24 mouse cellular contexts compared by ENCODE assay signal in genomic region chr5:147868674-147869073, GRCm38 (mm10). TPM values are rescaled to one million over a fixed set of nuclear protein-coding genes. Genes with fewer than 3 reads are reported as not detected.
DNase-seq lines count a peak whose midpoint lies in the region; ATAC-seq and TF ChIP-seq lines count a peak whose summit lies in the region.
"Had no signal": no experiment of that assay in that cellular context is flagged by ENCODE, and none has a peak within 500 bp of the region (broad histone marks: within the 10 kb centered on the region; RNA-seq: fewer than 3 reads in every experiment).

No protein-coding gene starts in this region.

- H3K36me3 ChIP-seq in intestine, postnatal 0 days (ENCODE audit: control insufficient read depth, insufficient read depth), result peaks cover 79% of the 10 kb centered on the region
- H3K36me3 ChIP-seq in intestine, embryonic 15.5 days, result peaks cover 24% of the 10 kb centered on the region
- H3K36me3 ChIP-seq in liver, postnatal 0 days (replicated peaks; ENCODE audit: insufficient read depth, low read length), result peaks cover 67% of the 10 kb centered on the region
- H3K36me3 ChIP-seq in liver, embryonic 12.5 days, result peaks cover 100% of the 10 kb centered on the region
- H3K36me3 ChIP-seq in ES-Bruce4 (ENCODE audit: control insufficient read depth, insufficient read depth, low read length, poor library complexity, severe bottlenecking), result peaks cover 32% of the 10 kb centered on the region

- TF ChIP-seq POLR2A in ES-Bruce4 (IDR thresholded peaks at IDR 0.05; ENCODE audit: insufficient read depth, low read length), result no peak
- TF ChIP-seq POLR2A in brain, embryonic 14.5 days (IDR thresholded peaks at IDR 0.05; ENCODE audit: borderline replicate concordance, extremely low read depth, insufficient read depth, insufficient read length, poor library complexity, severe bottlenecking), result no peak

- no peak for TF ChIP-seq EP300 in liver, postnatal 0 days (IDR thresholded peaks at IDR 0.05; ENCODE audit: low read depth)
- no peak for TF ChIP-seq EP300 in ES-Bruce4 (IDR thresholded peaks at IDR 0.05; ENCODE audit: insufficient read depth, low read depth, low read length)

- no peak overlapping the region for H3K9ac ChIP-seq in intestine, postnatal 0 days (ENCODE audit: low read depth, low read length)
- no peak overlapping the region for H3K9ac ChIP-seq in intestine, embryonic 15.5 days
- no peak overlapping the region for H3K9ac ChIP-seq in liver, postnatal 0 days (replicated peaks)
- H3K9ac ChIP-seq in liver, embryonic 12.5 days, result no peak overlapping the region
- no peak overlapping the region for H3K9ac ChIP-seq in ES-Bruce4 (ENCODE audit: low read depth, poor library complexity, severe bottlenecking)
- H3K9ac ChIP-seq: heart, embryonic 15.5 days; neural tube, embryonic 12.5 days; stomach, embryonic 15.5 days had no signal

- H3K4me1 ChIP-seq in intestine, postnatal 0 days (replicated peaks; ENCODE audit: control insufficient read depth, insufficient read depth, low read length), result no peaks in the 10 kb centered on the region; the same call in 1 of the 2 replicates
- 0 out of 2 replicates have a peak, but pooled peaks cover 4% of the 10 kb centered on the region for H3K4me1 ChIP-seq in intestine, embryonic 15.5 days (replicated peaks)
- H3K4me1 ChIP-seq in liver, postnatal 0 days (ENCODE audit: insufficient read depth), result no peaks in the 10 kb centered on the region
- peaks cover 24% of the 10 kb centered on the region; the same call in 1 of the 2 replicates for H3K4me1 ChIP-seq in liver, embryonic 12.5 days
- H3K4me1 ChIP-seq in ES-Bruce4 (ENCODE audit: control insufficient read depth, insufficient read depth, low read length), result peaks cover 8% of the 10 kb centered on the region
- H3K4me1 ChIP-seq: embryonic facial prominence, embryonic 10.5 days; heart, embryonic 15.5 days; neural tube, embryonic 12.5 days; stomach, embryonic 15.5 days had no signal

- peak; percentile 51 for TF ChIP-seq CTCF in intestine, postnatal 0 days (IDR thresholded peaks at IDR 0.05; ENCODE audit: low read depth)
- peak; percentile 53 for TF ChIP-seq CTCF in liver, postnatal 0 days (IDR thresholded peaks at IDR 0.05; ENCODE audit: low read depth)
- TF ChIP-seq CTCF in ES-Bruce4 (IDR thresholded peaks at IDR 0.05; ENCODE audit: low read depth, low read length), result no peak
- peak; percentile 13; the same call in 1 of the 2 replicates for TF ChIP-seq CTCF in brain, embryonic 14.5 days (IDR thresholded peaks at IDR 0.05; ENCODE audit: borderline replicate concordance, extremely low read depth, insufficient read depth, insufficient read length)

- no peak overlapping the region for H3K27ac ChIP-seq in intestine, postnatal 0 days (ENCODE audit: low read depth, low read length)
- no peak overlapping the region for H3K27ac ChIP-seq in intestine, embryonic 15.5 days
- no peak overlapping the region for H3K27ac ChIP-seq in liver, postnatal 0 days (ENCODE audit: low read depth)
- no peak overlapping the region for H3K27ac ChIP-seq in liver, embryonic 12.5 days
- peak overlapping the region; percentile 81; the same call in 1 of the 2 replicates for H3K27ac ChIP-seq in ES-Bruce4 (ENCODE audit: insufficient read depth, low read length)
- H3K27ac ChIP-seq: embryonic facial prominence, embryonic 10.5 days; heart, embryonic 15.5 days; neural tube, embryonic 12.5 days; stomach, embryonic 15.5 days had no signal

- no peak for DNase-seq in liver, postnatal 0 days
- DNase-seq in brain, embryonic 14.5 days (ENCODE audit: low read depth), result no peak
- DNase-seq in testis, postnatal 14 days (ENCODE audit: low spot score), result no peak
- DNase-seq: adrenal gland, postnatal 25 days; cerebellum, adult 11-12 months; cerebellum, postnatal 10 days; gastrocnemius, postnatal 36 days; kidney, adult 18-20 months; kidney, postnatal 25 days; lung, postnatal 36 days; midbrain, embryonic 14.5 days; retina, postnatal 1 day; right cerebral cortex, postnatal 4 days; thymus, adult 2 months had no signal

- H3K27me3 ChIP-seq in intestine, postnatal 0 days (replicated peaks; ENCODE audit: control insufficient read depth, insufficient read depth, low read length), result no peaks in the 10 kb centered on the region
- no peaks in the 10 kb centered on the region for H3K27me3 ChIP-seq in intestine, embryonic 15.5 days (replicated peaks)
- no peaks in the 10 kb centered on the region for H3K27me3 ChIP-seq in liver, postnatal 0 days (ENCODE audit: insufficient read depth, low read length)
- no peaks in the 10 kb centered on the region for H3K27me3 ChIP-seq in liver, embryonic 12.5 days (replicated peaks)
- no peaks in the 10 kb centered on the region for H3K27me3 ChIP-seq in ES-Bruce4 (ENCODE audit: control insufficient read depth, insufficient read depth, low read length, poor library complexity, severe bottlenecking)
- H3K27me3 ChIP-seq: heart, embryonic 15.5 days; megakaryocyte, embryonic 14.5 days; neural tube, embryonic 12.5 days; stomach, embryonic 15.5 days had no signal

- no peak overlapping the region for H3K4me2 ChIP-seq in intestine, postnatal 0 days (replicated peaks; ENCODE audit: low read depth)
- H3K4me2 ChIP-seq in intestine, embryonic 15.5 days (replicated peaks), result no peak overlapping the region
- no peak overlapping the region for H3K4me2 ChIP-seq in liver, postnatal 0 days (ENCODE audit: low read depth, low read length)
- no peak overlapping the region for H3K4me2 ChIP-seq in liver, embryonic 12.5 days
- H3K4me2 ChIP-seq: heart, embryonic 15.5 days; neural tube, embryonic 12.5 days; stomach, embryonic 15.5 days had no signal

- no peak overlapping the region for H3K4me3 ChIP-seq in intestine, postnatal 0 days (ENCODE audit: low read depth, low read length)
- H3K4me3 ChIP-seq in intestine, embryonic 15.5 days (replicated peaks), result no peak overlapping the region
- H3K4me3 ChIP-seq in liver, postnatal 0 days (ENCODE audit: low read depth, low read length), result no peak overlapping the region
- H3K4me3 ChIP-seq in liver, embryonic 12.5 days, result no peak overlapping the region
- H3K4me3 ChIP-seq in ES-Bruce4 (ENCODE audit: low read depth, low read length), result no peak overlapping the region
- H3K4me3 ChIP-seq: embryonic facial prominence, embryonic 10.5 days; heart, embryonic 15.5 days; megakaryocyte, embryonic 14.5 days; neural tube, embryonic 12.5 days; stomach, embryonic 15.5 days had no signal

- 93% methylated on average over 4 of the region's 4 CpGs for WGBS in intestine, postnatal 0 days
- 83% methylated on average over 4 of the region's 4 CpGs for WGBS in intestine, embryonic 15.5 days
- WGBS in liver, postnatal 0 days (ENCODE audit: insufficient replicate concordance), result 80% methylated on average over 4 of the region's 4 CpGs
- 74% methylated on average over 4 of the region's 4 CpGs for WGBS in liver, embryonic 12.5 days (ENCODE audit: insufficient replicate concordance)

- H3K9me3 ChIP-seq in intestine, postnatal 0 days (ENCODE audit: control insufficient read depth), result no peaks in the 10 kb centered on the region
- no peaks in the 10 kb centered on the region for H3K9me3 ChIP-seq in intestine, embryonic 15.5 days
- H3K9me3 ChIP-seq in liver, postnatal 0 days (ENCODE audit: low read length), result no peaks in the 10 kb centered on the region
- H3K9me3 ChIP-seq in liver, embryonic 12.5 days (replicated peaks), result no peaks in the 10 kb centered on the region
- no peaks in the 10 kb centered on the region for H3K9me3 ChIP-seq in ES-Bruce4 (replicated peaks; ENCODE audit: control insufficient read depth, insufficient read depth, low read length, poor library complexity, severe bottlenecking)
- H3K9me3 ChIP-seq: embryonic facial prominence, embryonic 10.5 days; heart, embryonic 15.5 days; neural tube, embryonic 12.5 days; stomach, embryonic 15.5 days had no signal

- ATAC-seq in intestine, postnatal 0 days, result no peak
- ATAC-seq in intestine, embryonic 15.5 days, result no peak
- ATAC-seq in liver, postnatal 0 days, result no peak
- ATAC-seq in liver, embryonic 12.5 days, result no peak
- ATAC-seq: forebrain, embryonic 16.5 days had no signal

RNA-seq across cellular contexts. Expression of gene Pomp, which starts 8.4 kb away (rescaled TPM):
- 492 and 500 TPM in 2 replicates for polyA plus RNA-seq in intestine, postnatal 0 days (2015; fragmentation: Nextera tagmentation; extraction: Ambion mirVana)
- 424 and 470 TPM in 2 replicates for polyA plus RNA-seq in intestine, embryonic 15.5 days (2015; fragmentation: Nextera tagmentation; extraction: Ambion mirVana)
- polyA plus RNA-seq in liver, postnatal 0 days (2015; fragmentation: Nextera tagmentation; extraction: Ambion mirVana), result 210 and 215 TPM in 2 replicates
- polyA plus RNA-seq in liver, embryonic 12.5 days (2016; fragmentation: Nextera tagmentation; extraction: Ambion mirVana), result 309 and 314 TPM in 2 replicates
- polyA plus RNA-seq in ES-Bruce4 (2011; ENCODE audit: insufficient read depth, insufficient read length, low read depth, missing spikeins), result 249 and 270 TPM in 2 replicates
- 227 and 275 TPM in 2 replicates for polyA plus RNA-seq in brain, embryonic 14.5 days (2012; rRNA removed)

RNA-seq across cellular contexts. Expression of gene Slc46a3, which starts 25.9 kb away (rescaled TPM):
- polyA plus RNA-seq in intestine, postnatal 0 days (2015; fragmentation: Nextera tagmentation; extraction: Ambion mirVana), result 263 and 296 TPM in 2 replicates
- polyA plus RNA-seq in intestine, embryonic 15.5 days (2015; fragmentation: Nextera tagmentation; extraction: Ambion mirVana), result 7.6 and 11.7 TPM in 2 replicates
- 8.9 and 11.6 TPM in 2 replicates for polyA plus RNA-seq in liver, postnatal 0 days (2015; fragmentation: Nextera tagmentation; extraction: Ambion mirVana)
- 10.5 and 10.6 TPM in 2 replicates for polyA plus RNA-seq in liver, embryonic 12.5 days (2016; fragmentation: Nextera tagmentation; extraction: Ambion mirVana)
- polyA plus RNA-seq in ES-Bruce4 (2011; ENCODE audit: insufficient read depth, insufficient read length, low read depth, missing spikeins), result 2.5 and 3.9 TPM in 2 replicates
- polyA plus RNA-seq in brain, embryonic 14.5 days (2012; rRNA removed), result 4.5 and 6.5 TPM in 2 replicates

Comparison
In these comparisons a context has a peak if more than half of its experiments do, and no peak if none do; other contexts are left out.
1. RNA of gene Slc46a3, which starts 25.9 kb away (polyA plus RNA-seq): 263 to 296 TPM in intestine, postnatal 0 days; 10.5 to 10.6 TPM in liver, embryonic 12.5 days, 8.9 to 11.6 TPM in liver, postnatal 0 days, 7.6 to 11.7 TPM in intestine, embryonic 15.5 days, 4.5 to 6.5 TPM in brain, embryonic 14.5 days and 2.5 to 3.9 TPM in ES-Bruce4; every median in the first group is over 10 times any median in the second.